Mouse (Mus musculus) liver, adult 2 months (tissue): Measurements from ENCODE around the gene Hmgn1. TPM values are rescaled to one million over a fixed set of nuclear protein-coding genes. Genes with fewer than 3 reads are reported as not detected.
"Not testable (repeated sequence)": the region's sequence is repeated elsewhere in the genome, so short reads cannot be mapped to it uniquely, and the experiment has no call there.

ENCODE experiments used
- DNase-seq: peaks from one replicate; pipeline ENCODE4 v3.0.0-alpha.2; 2011; ENCODE audit warnings: low read depth, low spot score; ENCODE audit errors: extremely low read depth
- H3K27ac ChIP-seq: fragments of 200-500 bp; replicated peaks from 2 replicates; pipeline ENCODE4 v1.5.1; 2012; ENCODE audit warnings: low read depth, mild to moderate bottlenecking, control low read depth, inconsistent platforms, low read length; ENCODE audit not compliant: insufficient read depth
- H3K27me3 ChIP-seq: fragments of 200-500 bp; 2 replicates; pipeline ENCODE4 v1.6.1; 2012; ENCODE audit warnings: mild to moderate bottlenecking, moderate library complexity, low read length, inconsistent platforms; ENCODE audit not compliant: control insufficient read depth, insufficient read depth
- H3K36me3 ChIP-seq: fragments of 200-500 bp; 2 replicates; pipeline ENCODE4 v1.6.1; 2012; ENCODE audit warnings: low read length, inconsistent platforms; ENCODE audit not compliant: control insufficient read depth, insufficient read depth
- H3K4me1 ChIP-seq: fragments of 200-500 bp; 2 replicates; pipeline ENCODE4 v1.6.1; 2011; ENCODE audit warnings: low read length; ENCODE audit not compliant: control insufficient read depth, insufficient read depth
- H3K4me3 ChIP-seq: fragments of 200-500 bp; 2 replicates; pipeline ENCODE4 v1.5.1; 2011; ENCODE audit warnings: low read depth, mild to moderate bottlenecking, control low read depth, low read length, moderate library complexity; ENCODE audit not compliant: insufficient read depth
- H3K79me2 ChIP-seq: fragments of 200-500 bp; 2 replicates; pipeline ENCODE4 v1.6.1; 2012; ENCODE audit warnings: inconsistent platforms, mild to moderate bottlenecking, low read length, moderate library complexity; ENCODE audit not compliant: control insufficient read depth, insufficient read depth
- H3K9ac ChIP-seq: fragments of 200-500 bp; 2 replicates; pipeline ENCODE4 v1.6.1; 2012; ENCODE audit warnings: low read depth, mild to moderate bottlenecking, control low read depth, inconsistent platforms, low read length
- CTCF ChIP-seq: fragments of 200-500 bp; IDR thresholded peaks from 2 replicates; pipeline ENCODE4 v1.5.1; 2011; ENCODE audit warnings: low read depth, low read length, control low read depth
- POLR2A ChIP-seq: fragments of 200-500 bp; IDR thresholded peaks from 2 replicates; pipeline ENCODE4 v1.6.1; 2011; ENCODE audit warnings: low read length, control low read depth; ENCODE audit not compliant: insufficient read depth; ENCODE audit errors: extremely low read depth
- WGBS: fragments of 180-500 bp; shearing (Covaris S2); methylation state at CpG from one replicate; pipeline ENCODE4 v1.1.7; 2018; 5-methylcytosine and 5-hydroxymethylcytosine counted together
- polyA plus RNA-seq: library from polyadenylated mRNA; depleted of rRNA; stranded (reverse); fragments of >200 nt; gene quantifications from 2 replicates; pipeline ENCODE4 v1.2.3, GENCODE M21; 2012
- total RNA-seq: library from RNA; depleted of rRNA; stranded (reverse); fragments of >200 nt; gene quantifications from 2 replicates; pipeline ENCODE4 v1.2.3, GENCODE M21; 2014

The Hmgn1 gene
- total and polyA plus RNA-seq, 2 experiments: 11.4 to 48.3 TPM

- Histone ChIP-seq H3K27me3 (no peaks in the 10 kb centered on the region), H3K36me3 (no peaks in the 10 kb centered on the region), H3K4me1 (no peaks in the 10 kb centered on the region), H3K27ac (no peak overlapping the region), H3K79me2 (0 out of 2 replicates have a peak, but pooled peaks cover 4% of the 10 kb centered on the region), H3K4me3 (peak overlapping the region; percentile 82), H3K9ac (peak overlapping the region; percentile 75)
- no peak for DNase-seq
- TF ChIP-seq POLR2A (no peak), CTCF (no peak)
- WGBS: 3% methylated on average over 5 of the region's 5 CpGs
Measured at GRCm38 (mm10) chr16:96145814-96146213, 18.3 kb upstream of the Hmgn1 start.

GRCm38 (mm10) chr16:96145110-96145800 lies 17.7 kb upstream of the Hmgn1 start, which contains the start of gene Wrb:
TSS of gene Wrb (plus strand) at chr16:96145407.
- under 1% methylated on average over 68 of the region's 68 CpGs for WGBS
- peak; percentile 94 for DNase-seq
- Histone ChIP-seq H3K36me3 (no peaks in the 10 kb centered on the region), H3K27me3 (no peaks in the 10 kb centered on the region), H3K4me1 (no peaks in the 10 kb centered on the region), H3K79me2 (0 out of 2 replicates have a peak, but pooled peaks cover 4% of the 10 kb centered on the region), H3K9ac (peak within 1 kb of the TSS; percentile 75), H3K27ac (no peak within 1 kb of the TSS), H3K4me3 (peak within 1 kb of the TSS; percentile 82)
- TF ChIP-seq POLR2A: peak; percentile 30; the same call in 1 of the 2 replicates
- peak; percentile 98 for TF ChIP-seq CTCF

DNA sequence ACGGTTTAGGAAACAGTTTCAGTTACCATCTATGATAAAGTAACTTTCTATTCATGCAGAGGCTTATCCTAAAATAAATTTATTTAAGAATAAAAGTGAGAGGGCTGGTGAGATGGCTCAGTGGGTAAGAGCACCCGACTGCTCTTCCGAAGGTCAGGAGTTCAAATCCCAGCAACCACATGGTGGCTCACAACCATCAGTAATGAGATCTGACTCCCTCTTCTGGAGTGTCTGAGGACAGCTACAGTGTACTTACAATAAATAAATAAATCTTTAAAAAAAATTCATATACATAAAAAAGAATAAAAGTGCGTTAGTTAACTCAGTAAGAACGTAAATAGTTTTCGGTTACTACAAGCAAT lies 17.2 kb upstream of the Hmgn1 start:
- not testable (repeated sequence) for H3K27me3 ChIP-seq, H3K79me2 ChIP-seq, H3K4me1 ChIP-seq, DNase-seq, H3K27ac ChIP-seq, H3K4me3 ChIP-seq, H3K36me3 ChIP-seq, H3K9ac ChIP-seq
- 20% methylated on average over 6 of the region's 6 CpGs for WGBS

GRCm38 (mm10) chr16:96128466-96128865 lies 937 bp upstream of the Hmgn1 start:
- peak overlapping the region; percentile 73 for H3K9ac ChIP-seq
- H3K27ac ChIP-seq: peak overlapping the region; percentile 46
- peak overlapping the region; percentile 60 for H3K4me3 ChIP-seq
- H3K4me1 ChIP-seq: peaks cover 2% of the 10 kb centered on the region
- TF ChIP-seq CTCF (no peak), POLR2A (no peak)
- no peak for DNase-seq
- no peaks in the 10 kb centered on the region for H3K27me3 ChIP-seq
- WGBS: 5% methylated on average over 9 of the region's 9 CpGs
- peaks cover 10% of the 10 kb centered on the region for H3K36me3 ChIP-seq
- no peaks in the 10 kb centered on the region for H3K79me2 ChIP-seq

GRCm38 (mm10) chr16:96127288-96127656 lies 257 bp downstream of the Hmgn1 start:
- H3K4me1 ChIP-seq: peaks cover 2% of the 10 kb centered on the region
- TF ChIP-seq POLR2A: no peak
- TF ChIP-seq CTCF: no peak

DNA sequence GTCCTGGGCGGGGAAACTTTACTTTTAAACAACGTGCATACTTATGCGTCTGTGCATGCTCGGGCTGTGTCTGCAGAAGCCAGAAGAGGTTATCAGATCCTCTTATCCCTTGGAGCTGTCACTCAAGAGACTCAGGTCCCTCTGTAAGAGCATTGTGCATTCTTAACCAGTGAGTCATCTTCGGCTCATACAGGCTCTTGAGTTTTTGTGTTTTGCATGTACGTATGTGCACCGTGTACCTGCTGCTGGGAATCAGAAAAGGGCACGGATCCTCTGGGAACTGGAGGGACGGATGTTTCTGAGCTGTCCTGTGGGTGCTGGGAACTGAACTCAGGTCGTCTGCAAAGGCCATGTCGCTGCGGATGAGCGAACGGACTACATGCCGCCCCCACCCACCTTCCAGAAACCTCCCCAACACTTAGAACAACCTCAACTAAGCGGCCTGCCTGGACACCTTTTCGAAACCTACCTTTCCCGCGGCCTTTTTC lies 801 bp downstream of the Hmgn1 start:
- Histone ChIP-seq H3K79me2 (no peaks in the 10 kb centered on the region), H3K27ac (no peak overlapping the region), H3K36me3 (peaks cover 16% of the 10 kb centered on the region), H3K4me1 (peaks cover 2% of the 10 kb centered on the region), H3K27me3 (no peaks in the 10 kb centered on the region), H3K4me3 (peak overlapping the region; percentile 60), H3K9ac (peak overlapping the region; percentile 73)
- WGBS: 17% methylated on average over 19 of the region's 19 CpGs
- TF ChIP-seq CTCF: no peak
- no peak for TF ChIP-seq POLR2A
- peak; percentile 12 for DNase-seq

More at GRCm38 (mm10) chr16:96127288-96127656, 257 bp downstream of the Hmgn1 start:
- peak; percentile 14 for DNase-seq
- H3K9ac ChIP-seq: peak overlapping the region; percentile 73
- peak overlapping the region; percentile 60 for H3K4me3 ChIP-seq
- peak overlapping the region; percentile 69 for H3K27ac ChIP-seq
- under 1% methylated on average over 52 of the region's 52 CpGs for WGBS
- no peaks in the 10 kb centered on the region for H3K79me2 ChIP-seq
- H3K36me3 ChIP-seq: peaks cover 15% of the 10 kb centered on the region
- no peaks in the 10 kb centered on the region for H3K27me3 ChIP-seq
